Mouse (Mus musculus): ENCODE measurements around the gene Rab11b.

Rab11b gene

DNA sequence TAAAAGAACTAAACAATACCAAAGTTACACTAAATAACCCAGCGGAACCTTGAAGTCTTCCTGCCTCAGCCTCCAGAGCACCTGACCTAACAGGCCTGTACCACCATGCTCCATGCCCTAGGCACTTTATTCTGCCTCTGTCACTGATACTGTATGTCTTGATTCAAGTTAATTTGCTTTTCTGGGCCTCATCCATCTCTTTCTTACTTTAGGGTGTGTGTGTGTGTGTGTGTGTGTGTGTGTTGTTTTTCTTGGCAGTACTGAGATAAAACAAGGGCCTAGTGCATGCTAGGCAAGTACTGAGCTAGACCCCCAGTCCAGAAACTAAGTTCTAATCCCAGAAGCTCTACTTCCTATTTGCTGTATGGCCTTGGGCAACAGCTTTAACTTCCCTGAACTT, 43.1 kb downstream of the Rab11b start:
- no peak for DNase-seq (ENCODE audit: low spot score)

DNA sequence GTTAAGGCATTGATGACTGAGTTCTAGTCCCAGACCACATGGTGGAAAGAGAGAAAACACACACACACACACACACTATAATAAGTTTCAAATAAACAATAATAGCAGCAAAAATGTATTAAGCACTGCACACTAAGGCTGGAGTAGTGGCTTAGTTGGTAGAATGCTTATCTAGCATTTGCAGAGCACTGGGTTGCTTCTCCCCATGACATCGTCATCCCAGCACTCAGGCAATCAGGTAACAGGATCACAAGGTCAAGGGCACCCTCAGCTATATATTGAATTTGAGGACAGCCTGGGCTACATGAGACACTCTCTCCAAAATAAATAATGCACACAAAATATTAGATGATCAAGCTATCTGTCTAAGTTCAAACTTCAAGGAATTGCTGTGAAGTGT, 45.6 kb downstream of the Rab11b start:
- DNase-seq (ENCODE audit: low spot score) = no peak

DNA sequence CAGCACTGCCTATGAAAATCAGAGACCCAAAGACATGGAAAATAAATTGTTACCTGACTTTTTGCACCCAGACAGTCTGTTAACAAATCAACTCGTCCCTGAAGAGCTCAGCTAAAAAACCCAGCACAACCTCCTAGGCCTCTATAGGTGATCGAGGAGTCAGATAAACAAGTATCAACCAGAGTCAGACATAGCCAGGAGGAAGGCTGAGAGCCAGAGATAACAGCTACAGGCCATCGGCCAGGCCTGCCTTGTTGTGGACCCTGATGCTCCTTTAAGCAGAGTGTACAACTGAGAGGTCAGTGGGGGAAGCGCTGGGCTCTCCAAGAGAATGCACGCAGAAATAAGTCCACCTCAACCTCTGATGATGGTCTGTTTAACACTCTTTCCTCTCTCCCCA, 47.1 kb downstream of the Rab11b start:
- peak; percentile 4 for DNase-seq (ENCODE audit: low spot score)

DNA sequence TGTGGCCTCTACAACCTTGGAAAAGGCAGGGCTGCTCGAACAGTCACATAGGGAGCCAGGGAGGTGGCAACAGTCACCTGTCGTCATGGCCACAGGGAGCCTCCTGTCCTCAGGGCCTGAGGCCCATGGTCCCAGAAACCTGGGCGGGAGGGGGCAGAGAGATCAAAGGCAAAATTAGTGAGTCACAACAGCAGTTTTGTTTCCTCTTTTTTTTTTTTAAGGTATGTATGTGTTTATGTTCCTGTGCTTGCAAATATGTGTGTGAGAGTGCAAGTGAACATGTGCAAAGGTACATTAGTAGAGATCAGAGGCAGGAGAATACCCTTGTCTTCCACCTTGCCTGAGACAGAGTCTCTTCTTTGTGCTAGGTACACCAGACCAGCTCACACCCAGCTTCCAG, 50.5 kb downstream of the Rab11b start:
- DNase-seq (ENCODE audit: low spot score) = no peak

GRCm38 (mm10) chr17:33703091-33703490, 57.2 kb downstream of the Rab11b start:
- DNase-seq (ENCODE audit: low spot score) = no peak

- DNase-seq (ENCODE audit: low spot score) = no peak
These were observed 58.2 kb downstream of the Rab11b start for GRCm38 (mm10) chr17:33702178-33702577.

DNA sequence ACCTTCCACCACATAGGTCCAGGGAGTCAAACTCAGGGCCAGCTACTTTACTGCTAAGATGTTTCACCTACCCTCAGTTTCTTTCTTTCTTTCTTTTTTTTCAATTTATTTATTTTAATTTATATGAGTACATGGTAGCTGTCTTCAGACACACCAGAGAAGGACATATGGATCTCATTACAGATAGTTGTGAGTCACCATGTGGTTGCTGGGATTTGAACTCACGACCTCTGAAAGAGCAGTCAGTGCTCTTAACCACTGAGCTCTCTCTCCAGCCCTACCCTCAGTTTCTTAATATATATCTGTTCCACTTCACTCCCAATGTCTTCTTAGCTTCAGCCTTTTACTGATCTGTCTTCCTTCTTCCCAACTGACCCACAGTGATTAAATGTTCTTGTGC, 64.9 kb downstream of the Rab11b start:
- DNase-seq (ENCODE audit: low spot score) = no peak

Data from embryo, embryonic 10.5 days (tissue).